Mouse (Mus musculus) kidney, adult 2 months (tissue): Measurements from ENCODE around the gene Ankrd12. TPM values are rescaled to one million over a fixed set of nuclear protein-coding genes. Genes with fewer than 3 reads are reported as not detected.
"Not testable (repeated sequence)": the region's sequence is repeated elsewhere in the genome, so short reads cannot be mapped to it uniquely, and the experiment has no call there.

ENCODE experiments used
- DNase-seq: peaks from one replicate; pipeline ENCODE4 v3.0.0; 2021
- H3K27ac ChIP-seq: fragments of 200-500 bp; 2 replicates; pipeline ENCODE4 v1.5.1; 2012; ENCODE audit warnings: low read depth, low read length, control low read depth, inconsistent platforms; ENCODE audit not compliant: insufficient read depth
- H3K27me3 ChIP-seq: fragments of 200-500 bp; replicated peaks from 2 replicates; pipeline ENCODE4 v1.6.1; 2012; ENCODE audit warnings: mild to moderate bottlenecking, moderate library complexity, low read length, inconsistent platforms; ENCODE audit not compliant: control insufficient read depth, insufficient read depth
- H3K36me3 ChIP-seq: fragments of 200-500 bp; 2 replicates; pipeline ENCODE4 v1.6.1; 2012; ENCODE audit warnings: mild to moderate bottlenecking, moderate library complexity, low read length, inconsistent platforms; ENCODE audit not compliant: control insufficient read depth, insufficient read depth
- H3K4me1 ChIP-seq: fragments of 200-500 bp; 2 replicates; pipeline ENCODE4 v1.6.1; 2011; ENCODE audit warnings: low read length; ENCODE audit not compliant: control insufficient read depth, insufficient read depth
- H3K4me3 ChIP-seq: fragments of 200-500 bp; 2 replicates; pipeline ENCODE4 v1.5.1; 2011; ENCODE audit warnings: mild to moderate bottlenecking, low read depth, low read length, control low read depth; ENCODE audit not compliant: insufficient read depth
- CTCF ChIP-seq: fragments of 200-500 bp; conservative IDR thresholded peaks from 2 replicates; pipeline ENCODE4 v1.5.1; 2011; ENCODE audit warnings: low read depth, mild to moderate bottlenecking, control low read depth, low read length, moderate library complexity, mixed read lengths; ENCODE audit not compliant: insufficient read depth, insufficient read length
- POLR2A ChIP-seq: fragments of 200-500 bp; IDR thresholded peaks from one replicate; pipeline ENCODE4 v1.6.1; 2011; ENCODE audit warnings: low read depth, low read length, control low read depth
- WGBS: fragments of 180-500 bp; shearing (Covaris S2); methylation state at CpG from one replicate; pipeline ENCODE4 v1.1.7; 2018; 5-methylcytosine and 5-hydroxymethylcytosine counted together
- polyA plus RNA-seq: library from polyadenylated mRNA; depleted of rRNA; stranded (reverse); fragments of >200 nt; gene quantifications from 2 replicates; pipeline ENCODE4 v1.2.3, GENCODE M21; 2012

The Ankrd12 gene
- polyA plus RNA-seq, 1 experiment = 3.6 TPM

- 100% methylated on average over 1 of the region's 1 CpGs for WGBS
- DNase-seq = no peak
- H3K36me3 ChIP-seq = peaks cover 6% of the 10 kb centered on the region
- TF ChIP-seq CTCF (no peak), POLR2A (no peak)
- no peaks in the 10 kb centered on the region for H3K4me1 ChIP-seq
- no peak overlapping the region for H3K27ac ChIP-seq
- no peaks in the 10 kb centered on the region for H3K27me3 ChIP-seq
- no peak overlapping the region for H3K4me3 ChIP-seq
Observed at GRCm38 (mm10) chr17:66085038-66085437, 8.1 kb upstream of the Ankrd12 start.

GRCm38 (mm10) chr17:66084486-66084885 is 7.6 kb upstream of the Ankrd12 start:
- TF ChIP-seq CTCF = no peak
- no peak for TF ChIP-seq POLR2A
- Histone ChIP-seq H3K4me3 (no peak overlapping the region), H3K27ac (no peak overlapping the region), H3K36me3 (peaks cover 6% of the 10 kb centered on the region), H3K27me3 (no peaks in the 10 kb centered on the region), H3K4me1 (no peaks in the 10 kb centered on the region)
- WGBS = 85% methylated on average over 1 of the region's 1 CpGs
- no peak for DNase-seq

- Histone ChIP-seq H3K27ac (peak overlapping the region; percentile 74), H3K36me3 (peaks cover 7% of the 10 kb centered on the region; the same call in 1 of the 2 replicates), H3K27me3 (no peaks in the 10 kb centered on the region), H3K4me3 (peak overlapping the region; percentile 95), H3K4me1 (peaks cover 7% of the 10 kb centered on the region; the same call in 1 of the 2 replicates)
- TF ChIP-seq CTCF (no peak), POLR2A (no peak)
- no peak for DNase-seq
- WGBS = 2% methylated on average over 23 of the region's 23 CpGs
Observed at GRCm38 (mm10) chr17:66077437-66077850, 555 bp upstream of the Ankrd12 start.

- WGBS = 3% methylated on average over 93 of the region's 95 CpGs
- Histone ChIP-seq H3K36me3 (peaks cover 7% of the 10 kb centered on the region; the same call in 1 of the 2 replicates), H3K4me3 (peak overlapping the region; percentile 95), H3K4me1 (peaks cover 9% of the 10 kb centered on the region; the same call in 1 of the 2 replicates), H3K27ac (peak overlapping the region; percentile 90), H3K27me3 (no peaks in the 10 kb centered on the region)
- TF ChIP-seq CTCF (no peak), POLR2A (no peak)
- peak; percentile 43 for DNase-seq
Observed at GRCm38 (mm10) chr17:66076174-66076927, 538 bp downstream of the Ankrd12 start.

- no peak for TF ChIP-seq POLR2A
- TF ChIP-seq CTCF = no peak
- peaks cover 9% of the 10 kb centered on the region; the same call in 1 of the 2 replicates for H3K4me1 ChIP-seq
- H3K27ac ChIP-seq = peak overlapping the region; percentile 90; the same call in 1 of the 2 replicates
- H3K36me3 ChIP-seq = peaks cover 6% of the 10 kb centered on the region; the same call in 1 of the 2 replicates
- H3K4me3 ChIP-seq = peak overlapping the region; percentile 95
- no peak for DNase-seq
- H3K27me3 ChIP-seq = no peaks in the 10 kb centered on the region
- 3% methylated on average over 12 of the region's 12 CpGs for WGBS
Observed at GRCm38 (mm10) chr17:66075827-66076173, 1.1 kb downstream of the Ankrd12 start.

- H3K36me3 ChIP-seq = peaks cover 1% of the 10 kb centered on the region; the same call in 1 of the 2 replicates
- 91% methylated on average over 7 of the region's 7 CpGs for WGBS
- no peak for DNase-seq
- H3K4me3 ChIP-seq = no peak overlapping the region
- H3K4me1 ChIP-seq = peaks cover 9% of the 10 kb centered on the region; the same call in 1 of the 2 replicates
- H3K27ac ChIP-seq = no peak overlapping the region
- no peak for TF ChIP-seq POLR2A
- no peak for TF ChIP-seq CTCF
- H3K27me3 ChIP-seq = no peaks in the 10 kb centered on the region
Observed at GRCm38 (mm10) chr17:66073971-66074370, 2.9 kb downstream of the Ankrd12 start.

- not testable (repeated sequence) for H3K36me3 ChIP-seq, H3K27ac ChIP-seq, DNase-seq, H3K27me3 ChIP-seq, H3K4me3 ChIP-seq, H3K4me1 ChIP-seq
- WGBS = 95% methylated on average over 2 of the region's 2 CpGs
Observed at GRCm38 (mm10) chr17:66069036-66069435, 7.9 kb downstream of the Ankrd12 start.
